Mouse (Mus musculus) ES-E14 (cell line): ENCODE measurements at regions not wholly inside any gene's neighbourhood (a gene's known extent, or its start where the extent isn't known, plus 50 kb on each side); places are given as distances from the start of the nearest gene placed in this dataset.

ENCODE experiments used
- DNase-seq: peaks from one replicate; pipeline ENCODE4 v3.0.0-alpha.2; 2013; ENCODE audit warnings: low read depth, low spot score
- H3K27ac ChIP-seq: 2 replicates; pipeline ENCODE4 v1.5.1; 2012; ENCODE audit warnings: low read depth, mild to moderate bottlenecking, low read length, moderate library complexity, mixed read lengths; ENCODE audit not compliant: poor library complexity, insufficient read depth, severe bottlenecking
- H3K36me3 ChIP-seq: 2 replicates; pipeline ENCODE4 v1.6.1; 2012; ENCODE audit warnings: mild to moderate bottlenecking, low read length, moderate library complexity, mixed read lengths; ENCODE audit not compliant: control insufficient read depth, poor library complexity, insufficient read depth, severe bottlenecking
- H3K4me1 ChIP-seq, 2 experiments: fragments of 150-350 bp in 1 of 2; sonication (generic) in 1 of 2; 2 replicates each; pipeline ENCODE4 v1.6.1; 2012; ENCODE audit warnings: low read length in 2 of 2, mild to moderate bottlenecking in 1 of 2, mixed read lengths in 1 of 2; ENCODE audit not compliant: control insufficient read depth in 2 of 2, insufficient read depth in 2 of 2, poor library complexity in 1 of 2
- H3K4me3 ChIP-seq, 2 experiments: fragments of 150-350 bp in 1 of 2; sonication (generic) in 1 of 2; 2 replicates each; pipeline ENCODE4 v1.5.1; 2012; ENCODE audit warnings: low read length in 2 of 2, low read depth in 1 of 2, mild to moderate bottlenecking in 1 of 2, mixed read lengths in 1 of 2; ENCODE audit not compliant: insufficient read depth in 1 of 2, poor library complexity in 1 of 2, severe bottlenecking in 1 of 2
- H3K9ac ChIP-seq: 2 replicates; pipeline ENCODE4 v1.6.1; 2012; ENCODE audit warnings: low read depth, mild to moderate bottlenecking, low read length, mixed read lengths; ENCODE audit not compliant: poor library complexity, insufficient read depth, severe bottlenecking
- H3K9me3 ChIP-seq: fragments of 150-350 bp; sonication (generic); 2 replicates; pipeline ENCODE4 v1.6.1; 2012; ENCODE audit warnings: low read depth, mild to moderate bottlenecking, low read length; ENCODE audit not compliant: control insufficient read depth, insufficient read depth
- CHD2 ChIP-seq: IDR thresholded peaks from 2 replicates; pipeline ENCODE4 v1.6.1; 2014; ENCODE audit warnings: mild to moderate bottlenecking, low read depth, low read length, inconsistent platforms
- HCFC1 ChIP-seq: IDR thresholded peaks from 2 replicates; pipeline ENCODE4 v1.6.1; 2012; ENCODE audit warnings: low read length, inconsistent platforms, borderline replicate concordance; ENCODE audit not compliant: insufficient read depth
- MAFK ChIP-seq: IDR thresholded peaks from 2 replicates; pipeline ENCODE4 v1.6.1; 2014; ENCODE audit warnings: mild to moderate bottlenecking, low read depth, low read length, inconsistent platforms; ENCODE audit not compliant: insufficient read depth
- ZC3H11A ChIP-seq: IDR thresholded peaks from 2 replicates; pipeline ENCODE4 v1.6.1; 2012; ENCODE audit warnings: low read depth, mild to moderate bottlenecking, inconsistent platforms, low read length, borderline replicate concordance
- ZNF384 ChIP-seq: IDR thresholded peaks from 2 replicates; pipeline ENCODE4 v1.6.1; 2012; ENCODE audit warnings: low read depth, low read length, inconsistent platforms
- in situ Hi-C, 2 experiments: fragments of 600-800 bp; cut with MboI; formaldehyde crosslinking; loops; one replicate each; pipeline ENCODE4 v1.15.1; 2025; ENCODE audit warnings: low sequenced_read_pairs in 2 of 2, inconsistent platforms in 1 of 2; ENCODE audit not compliant: unreplicated experiment in 2 of 2

DNA sequence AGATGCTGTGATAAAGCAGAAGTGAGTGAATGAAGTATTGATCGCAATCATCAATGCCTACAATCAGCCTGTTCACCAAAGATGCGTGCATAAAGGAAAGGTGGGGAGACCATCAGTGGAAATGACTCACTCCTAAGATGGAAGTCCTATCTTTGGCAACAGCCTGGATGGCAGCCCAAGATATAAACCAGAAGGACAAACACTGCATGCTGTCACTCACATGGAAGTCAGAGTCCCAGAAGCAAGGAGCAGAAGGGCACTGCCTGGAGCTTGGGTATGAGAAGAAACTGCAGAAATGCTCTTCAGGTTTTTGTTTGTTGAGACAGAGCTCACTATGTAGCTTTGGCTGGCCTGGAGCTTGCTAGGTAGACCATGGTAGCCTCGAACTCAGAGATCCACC, 92.7 kb upstream of the Frmd6 start:
- TF ChIP-seq CHD2 (no peak), MAFK (no peak), ZNF384 (no peak), ZC3H11A (no peak), HCFC1 (no peak)
- H3K4me1 ChIP-seq, result peaks cover 0 to 4% of the 10 kb centered on the region in 2 experiments; a peak in 2 of 4 replicates
- no peak for DNase-seq
- in situ Hi-C loops, result no loop called here
- H3K4me3 ChIP-seq, result no peak overlapping the region
- H3K27ac ChIP-seq, result no peak overlapping the region
- H3K9me3 ChIP-seq, result no peaks in the 10 kb centered on the region
- no peaks in the 10 kb centered on the region for H3K36me3 ChIP-seq
- no peak overlapping the region for H3K9ac ChIP-seq

GRCm38 (mm10) chr12:70738554-70738953, 86.8 kb upstream of the Frmd6 start:
- in situ Hi-C loops, result no loop called here
- Histone ChIP-seq H3K27ac (no peak overlapping the region), H3K9me3 (no peaks in the 10 kb centered on the region), H3K4me1 (peaks cover 0 to 2% of the 10 kb centered on the region in 2 experiments; a peak in 1 of 4 replicates), H3K36me3 (no peaks in the 10 kb centered on the region), H3K9ac (no peak overlapping the region), H3K4me3 (no peak overlapping the region)
- DNase-seq, result no peak
- TF ChIP-seq HCFC1 (no peak), ZC3H11A (no peak), MAFK (no peak), CHD2 (no peak), ZNF384 (no peak)

DNA sequence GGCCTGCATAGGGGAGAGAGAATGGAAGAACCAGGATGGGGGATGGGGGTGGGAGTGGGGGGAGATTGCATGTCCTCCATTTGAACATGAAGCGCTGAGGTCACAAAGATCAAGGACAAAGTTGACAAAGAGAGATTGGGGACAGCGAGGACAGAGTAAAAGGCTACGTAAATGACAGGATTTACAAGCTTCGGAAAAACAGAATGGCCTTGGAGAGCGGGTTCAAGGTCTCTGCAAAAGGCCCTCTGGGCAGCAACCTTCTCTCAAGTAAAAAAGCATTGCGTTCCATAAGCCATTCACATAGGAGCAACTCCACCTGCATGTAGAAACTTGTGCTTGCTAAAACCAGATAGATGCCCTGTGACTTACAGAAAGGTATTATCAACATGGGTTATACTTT, 86.0 kb upstream of the Frmd6 start:
- in situ Hi-C loops, result no loop called here
- no peak for TF ChIP-seq ZC3H11A
- no peak for TF ChIP-seq HCFC1
- no peak for TF ChIP-seq CHD2
- no peak for TF ChIP-seq MAFK
- TF ChIP-seq ZNF384, result no peak

GRCm38 (mm10) chr12:70739766-70740165, 85.5 kb upstream of the Frmd6 start:
- no peak overlapping the region for H3K27ac ChIP-seq
- no peak overlapping the region for H3K9ac ChIP-seq
- H3K36me3 ChIP-seq, result no peaks in the 10 kb centered on the region
- DNase-seq, result no peak
- TF ChIP-seq ZNF384 (no peak), ZC3H11A (no peak), CHD2 (no peak), MAFK (no peak), HCFC1 (no peak)
- no peaks in the 10 kb centered on the region for H3K9me3 ChIP-seq
- in situ Hi-C loops, result no loop called here
- H3K4me3 ChIP-seq, result no peak overlapping the region
- H3K4me1 ChIP-seq, result peaks cover 0 to 2% of the 10 kb centered on the region in 2 experiments; a peak in 1 of 4 replicates

More for the DNA sequence above, 86.0 kb upstream of the Frmd6 start:
- H3K27ac ChIP-seq, result no peak overlapping the region
- peaks cover 0 to 2% of the 10 kb centered on the region in 2 experiments; a peak in 1 of 4 replicates for H3K4me1 ChIP-seq
- no peak for DNase-seq
- H3K9ac ChIP-seq, result no peak overlapping the region
- no peak overlapping the region for H3K4me3 ChIP-seq
- H3K36me3 ChIP-seq, result no peaks in the 10 kb centered on the region
- no peaks in the 10 kb centered on the region for H3K9me3 ChIP-seq

DNA sequence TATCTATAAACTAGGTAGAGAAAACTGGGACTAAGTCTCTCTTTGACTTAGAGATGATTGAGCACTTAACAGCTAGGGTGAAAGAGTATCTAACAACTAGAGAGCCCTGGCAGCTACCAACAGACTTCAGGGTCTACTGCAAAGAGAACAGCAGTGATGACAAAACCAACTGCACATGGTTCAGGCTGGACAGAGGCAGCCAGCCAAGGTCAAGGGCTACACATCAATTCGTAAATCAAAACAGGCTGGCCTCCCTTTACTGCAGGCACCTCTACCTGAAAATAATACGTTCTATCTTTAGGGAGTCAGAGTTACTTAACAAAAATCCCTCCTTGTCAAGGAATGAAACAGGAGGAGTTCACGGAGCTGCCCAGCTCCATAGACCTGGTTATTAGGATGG, 82.5 kb upstream of the Frmd6 start:
- TF ChIP-seq HCFC1, result no peak
- Histone ChIP-seq H3K36me3 (no peaks in the 10 kb centered on the region), H3K27ac (no peak overlapping the region), H3K9me3 (no peaks in the 10 kb centered on the region), H3K4me1 (peaks cover 0 to 2% of the 10 kb centered on the region in 2 experiments; a peak in 1 of 4 replicates), H3K9ac (no peak overlapping the region), H3K4me3 (no peak overlapping the region)
- in situ Hi-C loops, result no loop called here
- DNase-seq, result no peak
